Mouse (Mus musculus): ENCODE measurements around the gene Twsg1. TPM values are rescaled to one million over a fixed set of nuclear protein-coding genes. Genes with fewer than 3 reads are reported as not detected.
"Not testable (repeated sequence)": the region's sequence is repeated elsewhere in the genome, so short reads cannot be mapped to it uniquely, and the experiment has no call there.

Gene Twsg1
- 10 to 100 TPM; 30.8 to 39.4 TPM for total RNA-seq (2021)
- long read RNA-seq, experiment 1, full-length matches to known transcripts = 52 of 64 reads
- long read RNA-seq, experiment 1, partial matches to known transcripts = 1 of 64 reads
- long read RNA-seq, experiment 1, other reads (novel, unspliced or antisense) = 11 of 64 reads
- long read RNA-seq, experiment 2, full-length matches to known transcripts = 56 of 69 reads
- long read RNA-seq, experiment 2, partial matches to known transcripts = 1 of 69 reads
- long read RNA-seq, experiment 2, other reads (novel, unspliced or antisense) = 12 of 69 reads

DNA sequence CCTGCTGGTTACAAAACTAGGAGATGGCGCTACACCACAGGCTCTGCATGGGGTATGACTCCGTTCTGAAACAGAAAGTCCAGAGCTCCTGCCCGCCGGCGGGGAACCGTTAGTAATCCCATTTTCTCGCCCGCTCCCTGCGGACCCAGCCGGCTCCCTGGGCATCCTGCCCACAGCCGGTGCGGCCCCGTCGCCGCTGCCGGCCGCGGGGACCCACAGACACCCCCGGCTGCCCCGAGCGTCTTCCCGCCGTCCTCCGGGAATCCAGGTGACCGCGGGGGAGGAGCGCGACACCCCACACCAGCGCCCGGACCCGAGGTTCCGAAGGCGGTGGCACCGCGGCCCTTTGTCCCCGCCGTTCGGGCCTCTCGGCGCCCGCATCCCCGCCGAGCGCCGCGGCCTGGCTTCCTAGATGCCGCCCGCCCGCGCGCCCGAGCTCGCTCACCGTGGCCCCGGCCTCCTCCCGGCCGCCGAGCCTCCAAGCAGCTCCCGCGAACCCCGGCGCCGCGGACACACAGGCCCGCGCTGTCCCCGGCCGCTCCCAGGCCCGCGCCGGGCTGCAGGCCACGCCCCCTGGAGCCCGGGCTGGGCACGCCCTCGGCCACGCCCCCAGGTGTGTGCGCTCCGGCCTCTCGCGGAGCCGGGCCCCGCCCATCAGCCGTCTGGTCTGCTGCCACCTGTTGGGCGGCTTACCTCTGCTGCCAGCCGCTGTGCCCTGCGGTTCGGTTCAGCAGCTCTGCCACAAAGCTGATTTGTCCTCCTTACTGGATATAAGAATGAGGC lies at the start of gene Twsg1:
Gene Twsg1, minus strand, starts transcription at position 605 of the 783 bp plus-strand sequence.
- peak; percentile 94 for DNase-seq (ENCODE audit: low spot score)

DNA sequence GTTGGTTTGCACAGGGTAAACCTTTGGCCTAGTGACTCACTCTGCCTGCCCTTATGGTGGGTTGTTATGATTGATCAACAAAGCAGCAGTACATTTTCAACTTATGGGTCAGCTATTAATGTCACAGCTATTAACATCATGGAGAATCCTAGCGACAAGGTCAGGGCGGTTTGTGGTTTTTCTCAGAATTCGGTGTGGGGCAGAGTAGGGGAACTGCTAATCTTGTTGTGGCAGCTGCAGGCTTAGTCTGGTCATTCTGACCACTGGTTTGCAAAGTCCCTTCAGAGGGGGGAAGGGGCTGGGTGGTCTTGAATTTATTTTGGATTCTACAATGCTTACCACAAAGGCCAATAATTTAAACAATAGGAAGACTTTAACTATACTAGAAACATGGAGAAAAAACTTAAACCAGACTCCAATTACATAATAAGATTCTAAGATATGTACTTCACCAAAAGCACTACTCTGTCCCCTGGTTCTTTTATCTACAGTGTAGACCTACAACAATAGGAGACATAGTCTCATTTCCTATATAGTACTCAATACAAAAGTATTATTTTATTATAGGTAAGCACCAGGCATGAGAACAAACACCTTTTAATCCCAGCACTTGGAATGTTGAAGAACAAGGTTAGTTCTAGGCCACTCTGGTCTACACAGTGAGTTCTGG lies 37.3 kb upstream of the Twsg1 start:
- DNase-seq (ENCODE audit: low spot score) = no peak

DNA sequence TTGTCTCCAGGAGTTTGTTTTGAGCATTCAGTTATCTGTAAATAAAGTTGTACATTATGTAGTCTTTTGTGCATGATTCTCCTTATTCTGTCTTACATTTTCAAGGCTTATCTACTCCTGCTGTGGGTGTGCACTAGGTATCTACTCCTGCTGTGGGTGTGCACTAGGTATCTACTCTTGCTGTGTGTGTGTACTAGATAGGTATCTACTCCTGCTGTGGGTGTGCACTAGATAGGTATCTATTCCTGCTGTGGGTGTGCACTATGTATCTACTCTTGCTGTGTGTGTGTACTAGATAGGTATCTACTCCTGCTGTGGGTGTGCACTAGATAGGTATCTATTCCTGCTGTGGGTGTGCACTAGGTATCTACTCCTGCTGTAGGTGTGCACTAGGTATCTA lies 25.7 kb upstream of the Twsg1 start:
- not testable (repeated sequence) for DNase-seq (ENCODE audit: low spot score)

DNA sequence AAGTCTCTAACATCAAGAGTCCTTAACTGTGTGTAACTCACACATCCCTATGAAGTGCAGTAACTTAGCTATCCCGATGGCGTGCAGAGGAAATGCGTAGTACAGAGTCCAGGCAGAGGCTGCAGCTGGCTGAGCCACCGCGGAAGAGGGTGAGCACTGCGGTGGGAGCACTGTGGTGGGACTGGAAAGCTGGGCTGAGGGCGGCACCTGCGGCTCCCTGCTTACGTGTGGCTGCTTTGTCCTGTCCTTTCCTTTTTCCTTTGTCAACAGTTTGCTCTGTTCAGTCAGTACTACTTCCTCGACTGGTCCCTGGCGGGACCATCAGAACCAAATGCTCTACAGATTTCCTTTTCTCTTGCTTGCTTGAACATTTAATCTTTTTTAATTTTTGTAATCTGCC lies 16.7 kb upstream of the Twsg1 start:
- DNase-seq (ENCODE audit: low spot score) = no peak

DNA sequence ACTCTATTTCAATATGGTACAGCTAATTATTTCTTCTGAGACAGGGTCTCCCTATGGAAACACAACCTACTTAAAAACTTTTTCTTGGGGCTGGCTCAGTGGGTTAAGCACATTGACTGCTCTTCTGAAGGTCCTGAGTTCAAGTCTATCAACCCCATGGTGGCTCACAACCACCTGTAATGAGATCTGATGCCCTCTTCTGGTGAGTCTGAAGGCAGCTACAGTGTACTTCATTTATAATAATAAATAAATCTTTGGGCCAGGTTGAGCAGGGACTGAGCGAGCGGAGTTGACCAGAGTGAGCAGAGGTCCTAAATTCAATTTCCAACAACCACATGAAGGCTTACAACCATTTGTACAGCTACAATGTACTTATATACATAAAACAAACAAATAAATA lies 11.2 kb upstream of the Twsg1 start:
- DNase-seq (ENCODE audit: low spot score) = no peak

DNA sequence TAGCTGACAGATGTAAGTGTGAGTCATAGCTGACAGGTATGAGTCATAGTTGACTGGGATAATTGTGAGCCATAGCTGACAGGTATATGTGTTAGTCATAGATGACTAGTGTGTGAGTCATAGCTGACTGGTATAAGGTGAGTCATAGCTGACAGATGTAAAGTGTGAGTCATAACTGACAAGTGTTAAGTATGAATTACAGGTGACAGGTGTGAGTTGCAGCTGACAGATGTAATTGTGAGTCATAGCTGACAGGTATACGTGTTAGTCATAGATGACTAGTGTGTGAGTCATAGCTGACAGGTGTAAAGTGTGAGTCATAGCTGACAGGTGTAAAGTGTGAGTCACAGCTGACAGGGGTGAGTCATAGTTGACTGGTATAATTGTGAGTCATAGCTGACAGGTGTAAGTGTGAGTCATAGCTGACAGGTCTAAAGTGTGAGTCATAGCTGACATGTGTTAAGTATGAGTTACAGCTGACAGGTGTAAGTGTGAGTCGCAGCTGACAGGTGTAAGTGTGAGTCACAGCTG lies 10.6 kb upstream of the Twsg1 start:
- DNase-seq (ENCODE audit: low spot score) = no peak

DNA sequence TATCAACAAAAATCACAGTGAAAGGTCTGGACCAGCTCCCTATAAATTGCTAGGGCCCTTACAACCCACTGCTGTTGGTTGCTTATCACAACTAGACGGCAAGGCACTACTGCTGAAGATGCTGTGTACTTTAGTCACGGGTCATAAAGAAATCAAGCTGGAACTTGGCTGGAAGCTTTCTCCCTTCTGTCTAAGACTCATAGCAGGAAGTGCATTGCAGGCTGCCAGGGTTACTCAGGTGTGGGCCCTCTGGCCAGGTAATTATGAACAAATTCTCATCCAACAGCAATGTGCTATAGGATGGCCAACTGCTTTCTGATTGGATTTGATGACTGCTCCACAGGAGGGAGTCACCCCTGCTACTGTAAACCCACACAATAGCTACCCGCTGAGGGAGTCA lies 8.0 kb upstream of the Twsg1 start:
- no peak for DNase-seq (ENCODE audit: low spot score)

DNA sequence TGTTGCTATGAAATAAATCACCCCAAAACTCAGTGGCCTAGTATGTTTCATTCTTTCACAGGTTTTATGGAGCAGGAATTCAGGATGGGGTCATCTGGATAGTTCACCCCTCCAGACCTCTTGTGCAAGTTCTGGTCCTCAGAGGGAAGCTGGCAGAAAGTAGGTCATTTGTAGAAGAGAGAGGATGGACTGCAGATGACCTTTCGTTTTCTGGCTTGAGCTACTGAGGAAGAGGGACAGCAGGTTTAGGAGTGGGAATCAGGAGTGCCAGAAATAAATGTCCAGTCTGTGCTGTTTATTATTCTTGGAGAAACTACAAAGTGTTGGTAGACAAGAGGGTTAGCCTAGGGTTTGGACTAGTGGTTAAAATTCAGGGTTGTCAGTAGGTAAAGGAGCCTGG lies 7.3 kb upstream of the Twsg1 start:
- DNase-seq (ENCODE audit: low spot score) = no peak

DNA sequence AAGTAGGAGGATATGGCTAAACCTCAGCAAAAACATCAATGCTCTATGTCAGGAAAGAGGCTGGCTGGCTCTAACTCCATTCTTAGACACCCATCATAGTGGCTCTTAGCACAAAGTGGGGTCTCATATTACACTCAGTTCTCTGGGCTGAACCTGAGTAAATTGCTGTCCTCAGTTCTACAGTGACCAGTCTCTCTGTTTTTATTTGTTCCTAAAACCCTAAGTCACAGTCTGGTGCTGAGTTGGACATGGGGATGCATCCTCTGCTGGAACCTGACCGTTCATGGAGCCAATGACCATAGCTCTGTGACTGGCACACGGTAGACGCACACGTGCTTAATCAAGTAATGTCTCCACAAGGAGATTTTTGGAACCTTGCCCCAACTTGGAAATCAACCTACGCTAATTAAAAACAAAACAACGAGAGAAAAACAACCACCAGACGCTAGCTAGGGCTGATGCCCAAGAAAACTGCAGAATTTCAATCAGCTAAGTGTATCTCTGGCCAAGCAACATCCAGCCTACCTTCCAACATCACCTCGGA lies 6.8 kb upstream of the Twsg1 start:
- DNase-seq (ENCODE audit: low spot score) = no peak

DNA sequence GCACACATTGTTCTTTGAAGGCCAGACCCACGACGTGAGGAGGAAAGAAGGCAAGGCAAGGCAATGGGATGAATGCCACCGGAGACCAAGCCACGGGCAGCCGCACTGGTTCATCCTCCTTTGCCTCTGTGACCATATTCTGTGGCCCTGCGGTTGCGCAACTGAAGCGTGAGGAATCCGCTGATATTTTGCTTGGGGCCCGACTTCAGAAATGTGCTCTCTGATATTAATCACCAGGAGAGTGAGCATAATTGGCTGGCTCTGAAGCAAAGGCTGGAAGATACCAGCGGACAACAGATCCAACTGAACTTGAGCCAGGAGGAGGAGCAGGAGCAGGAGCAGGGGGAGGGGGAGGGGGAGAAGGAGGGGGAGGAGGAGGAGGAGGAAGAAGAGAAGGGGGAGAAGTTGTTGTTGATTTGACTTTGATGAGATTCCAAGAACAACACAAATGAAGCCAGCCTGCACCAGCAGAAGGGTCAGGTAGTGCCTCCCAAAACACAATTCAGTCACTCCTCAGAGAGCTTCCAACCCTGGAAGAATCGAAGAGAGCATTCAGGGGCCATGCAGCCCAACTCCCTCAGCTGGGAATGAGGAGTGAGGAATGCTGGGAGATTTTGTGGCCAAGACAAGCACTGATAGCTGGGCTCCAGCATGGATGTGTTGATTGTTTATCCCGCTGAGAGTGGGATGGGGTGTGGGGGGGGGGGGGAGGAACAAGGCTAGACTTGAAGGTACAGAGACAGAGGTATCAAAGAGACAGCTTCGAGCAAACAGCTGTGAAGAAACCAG lies 6.2 kb upstream of the Twsg1 start:
- peak; percentile 43 for DNase-seq (ENCODE audit: low spot score)

DNA sequence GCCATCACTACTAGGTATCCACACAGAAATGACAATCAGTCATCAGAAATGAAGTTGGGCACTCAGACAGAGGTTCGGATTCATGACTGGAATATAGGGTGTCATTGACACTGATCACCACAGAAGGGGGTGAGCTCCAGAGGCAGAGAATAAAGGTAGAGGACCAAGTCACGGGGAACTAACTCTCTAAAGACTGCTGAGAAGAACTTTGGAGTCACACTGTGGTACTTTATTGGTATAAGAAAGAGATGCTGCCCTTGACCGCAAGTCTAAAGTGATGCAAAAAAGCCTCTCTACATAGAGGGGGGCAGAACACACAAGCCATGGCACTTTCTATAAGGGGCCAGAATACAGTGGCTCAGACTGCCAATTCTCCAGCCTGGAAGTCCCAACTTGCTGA lies 5.1 kb upstream of the Twsg1 start:
- DNase-seq (ENCODE audit: low spot score) = no peak

DNA sequence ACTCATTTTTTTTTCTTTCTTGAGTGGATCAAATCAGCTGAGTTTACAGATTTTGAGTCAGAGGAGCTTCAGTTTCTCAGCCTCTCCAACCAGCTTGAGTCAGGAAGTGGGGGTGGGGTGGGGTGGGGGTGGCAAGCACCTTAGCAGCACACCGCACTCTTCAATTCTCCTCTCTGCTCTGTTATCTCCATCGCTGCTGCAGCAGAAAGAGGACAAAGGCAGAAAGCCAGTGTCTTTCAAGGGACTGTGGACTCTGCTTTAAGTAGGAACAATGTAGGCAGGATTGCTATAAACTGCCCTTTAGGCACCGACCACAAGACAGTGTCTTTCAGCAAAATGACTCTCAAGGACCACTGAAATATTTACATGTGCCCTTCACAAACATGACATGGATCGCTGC lies 2.9 kb upstream of the Twsg1 start:
- no peak for DNase-seq (ENCODE audit: low spot score)

DNA sequence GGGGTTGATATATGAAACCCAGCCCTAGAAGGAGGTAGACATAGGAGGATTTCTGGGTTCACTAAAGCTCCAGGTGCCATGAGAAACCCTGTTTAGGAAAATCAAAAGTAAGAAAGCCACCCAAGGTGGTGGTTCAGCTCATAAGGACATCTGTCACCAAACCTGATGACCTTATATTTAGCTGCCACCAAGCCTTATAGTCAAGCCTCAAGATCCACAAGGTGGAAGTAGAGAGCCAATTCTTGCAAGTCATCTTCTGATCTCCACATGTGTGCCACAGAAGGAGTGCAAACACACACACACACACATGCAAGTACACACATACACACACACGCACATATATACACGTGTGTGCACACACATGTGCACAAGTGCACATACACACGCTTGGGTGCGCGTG lies 1.1 kb upstream of the Twsg1 start:
- DNase-seq (ENCODE audit: low spot score) = no peak

DNA sequence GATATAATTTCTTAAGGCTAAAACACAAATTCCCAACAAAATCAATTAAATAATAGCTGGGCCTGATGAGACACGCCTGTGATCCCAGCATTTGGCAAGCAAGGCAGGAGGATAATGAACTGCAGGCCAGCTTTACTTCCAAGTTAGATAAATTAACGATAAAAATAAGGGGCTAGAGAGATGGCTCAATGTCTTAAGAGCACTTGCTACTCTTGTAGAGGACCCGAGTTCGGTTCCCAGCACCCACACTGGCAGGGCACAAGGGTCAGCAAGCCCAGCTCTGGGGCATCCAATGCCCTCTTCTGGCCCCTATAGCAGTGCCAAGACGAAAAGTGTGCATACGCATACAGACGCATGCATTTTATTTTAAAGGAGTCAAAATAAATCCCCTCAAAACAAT lies 843 bp downstream of the Twsg1 start:
- no peak for DNase-seq (ENCODE audit: low spot score)

DNA sequence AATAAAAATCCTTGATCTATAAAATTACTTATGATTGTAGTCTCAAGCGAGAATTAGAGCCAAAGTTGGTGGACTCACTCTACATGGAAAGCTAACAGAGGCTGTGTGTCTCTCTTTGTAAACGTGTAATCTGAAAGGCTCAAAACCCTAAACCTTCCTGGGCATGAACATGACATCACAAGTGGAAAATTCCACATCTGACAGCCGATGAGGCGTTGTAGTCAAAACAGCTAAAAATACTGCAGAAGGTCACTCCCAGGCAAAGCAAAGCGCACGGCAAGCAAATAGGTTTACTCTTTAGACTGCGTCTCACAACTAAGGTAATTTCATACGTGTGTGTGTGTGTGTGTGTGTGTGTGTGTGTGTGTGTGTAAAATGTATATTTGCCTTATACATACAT lies 3.7 kb downstream of the Twsg1 start:
- DNase-seq (ENCODE audit: low spot score) = peak; percentile 47

DNA sequence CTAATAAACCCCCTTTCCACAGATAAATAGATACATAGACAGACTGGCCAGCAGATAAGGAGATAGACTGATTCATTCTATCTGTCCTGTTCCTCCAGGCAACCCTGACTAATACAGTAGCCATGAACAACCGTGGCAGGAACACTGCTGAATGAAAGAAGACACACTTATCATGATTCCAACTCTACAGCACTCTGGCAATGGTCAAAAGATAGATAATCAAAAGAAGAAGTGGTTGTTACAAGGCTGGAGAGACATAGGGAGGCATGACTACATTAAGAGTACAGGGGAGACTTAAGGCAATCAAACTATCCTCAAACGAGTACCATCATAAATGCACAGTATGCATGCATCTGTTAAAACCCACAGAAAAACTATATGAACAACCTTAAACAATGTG lies 5.6 kb downstream of the Twsg1 start:
- DNase-seq (ENCODE audit: low spot score) = no peak

DNA sequence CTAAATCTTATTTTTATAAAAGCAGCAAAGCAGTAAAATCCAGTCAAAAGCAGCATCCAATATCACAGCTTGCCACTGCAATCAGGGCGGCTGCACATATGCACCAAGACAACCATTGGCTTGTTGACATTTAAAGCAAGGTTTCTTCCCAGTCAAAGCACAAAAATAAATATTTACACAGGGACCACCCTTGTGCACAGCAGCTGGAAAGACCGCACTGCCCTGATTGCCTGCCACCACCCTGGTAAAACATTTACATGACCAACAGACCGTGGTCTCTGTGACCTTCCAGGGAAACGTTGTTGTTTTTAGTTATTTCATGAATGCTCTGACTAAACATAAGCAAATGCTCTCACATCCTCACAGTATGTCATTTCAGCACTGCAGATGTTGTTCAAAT lies 8.6 kb downstream of the Twsg1 start:
- no peak for DNase-seq (ENCODE audit: low spot score)

DNA sequence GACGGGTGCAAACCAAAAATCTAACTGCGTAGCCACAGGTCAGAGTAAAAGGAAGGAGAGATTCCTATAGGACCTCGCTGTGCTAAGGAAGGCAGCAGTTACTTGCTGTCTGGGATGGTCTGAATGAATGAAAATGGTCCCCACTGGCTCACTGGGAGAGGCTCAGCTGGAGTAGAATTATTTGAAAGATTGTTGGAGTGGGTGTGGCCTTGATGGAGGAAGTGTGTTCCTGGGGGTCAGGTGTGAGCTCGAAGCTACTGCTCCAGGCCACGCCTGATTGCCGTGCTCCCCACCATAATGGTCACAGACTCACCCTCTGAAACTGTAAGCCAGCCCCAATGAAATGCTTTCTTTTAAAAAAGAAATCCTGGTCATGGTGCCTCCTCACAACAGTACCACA lies 9.8 kb downstream of the Twsg1 start:
- DNase-seq (ENCODE audit: low spot score) = no peak

DNA sequence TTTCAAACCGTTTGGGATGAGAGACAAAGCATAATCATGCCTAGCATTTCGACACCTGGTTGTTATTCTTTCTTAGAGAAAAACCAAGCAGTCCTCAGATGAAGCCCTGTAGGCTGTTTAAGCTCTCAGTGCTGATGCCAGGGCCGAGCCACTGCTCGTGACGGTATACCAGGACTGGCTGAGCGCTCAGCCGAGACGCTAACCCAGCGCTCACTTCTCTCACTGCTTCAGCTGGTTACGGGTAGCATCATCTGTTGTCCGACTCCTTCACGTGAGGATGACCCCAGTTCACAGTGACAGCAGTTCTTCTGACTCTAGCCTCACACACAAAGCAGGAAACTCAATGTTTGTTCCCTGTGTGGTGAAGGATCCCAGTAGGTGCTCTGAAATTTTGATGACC lies 10.8 kb downstream of the Twsg1 start:
- DNase-seq (ENCODE audit: low spot score) = no peak

DNA sequence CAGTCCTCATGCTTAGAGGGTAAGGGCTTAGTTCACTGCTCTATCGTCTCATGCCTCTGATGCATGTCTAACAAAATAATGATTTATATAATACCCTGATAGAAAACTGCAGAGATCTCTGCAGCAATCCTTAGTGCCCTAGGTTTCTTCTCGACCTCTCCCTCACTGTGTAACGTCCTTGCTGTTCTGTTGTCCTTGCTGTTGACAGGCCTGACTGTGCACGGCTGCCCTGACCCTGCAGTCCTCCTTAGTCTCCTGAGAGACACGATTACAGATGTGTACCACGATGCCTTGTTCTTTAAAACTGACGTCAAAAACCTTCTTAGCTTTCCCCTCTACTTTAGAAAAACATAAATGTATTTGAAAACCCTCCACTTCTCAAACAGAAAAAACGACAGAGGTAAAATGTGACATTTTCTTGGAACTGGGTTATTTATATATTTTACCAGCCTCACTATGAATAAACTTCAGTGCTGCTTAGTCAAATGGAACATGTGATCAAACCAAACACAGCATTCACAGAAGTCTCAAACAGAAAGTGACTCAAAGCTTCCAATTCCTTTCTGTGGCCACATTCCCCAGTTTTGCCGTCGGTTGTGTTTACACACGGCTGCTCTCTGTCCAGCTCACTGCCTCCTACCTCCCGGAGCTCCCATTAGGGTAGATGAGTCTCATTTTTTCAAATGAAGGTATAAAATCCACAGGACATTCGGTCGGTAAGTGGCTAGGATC lies 11.4 kb downstream of the Twsg1 start:
- no peak for DNase-seq (ENCODE audit: low spot score)

DNA sequence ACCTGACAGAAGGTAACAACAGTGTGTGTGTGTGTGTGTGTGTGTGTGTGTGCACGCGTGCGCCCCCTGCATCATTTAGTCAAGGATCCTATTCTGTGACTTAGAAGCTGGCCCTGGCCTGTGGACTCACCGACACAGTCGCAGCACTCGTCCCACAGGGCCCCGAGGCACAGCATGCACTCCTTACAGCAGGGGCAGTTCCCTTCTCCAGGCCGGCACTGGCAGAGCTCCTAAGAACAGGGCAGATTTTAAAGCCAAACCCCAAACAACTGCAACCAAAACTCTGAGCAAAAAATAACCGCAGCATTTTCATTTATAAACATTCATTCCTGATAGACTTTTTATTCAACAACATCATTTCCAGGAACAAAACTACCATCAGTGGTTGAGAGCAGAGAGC lies 13.4 kb downstream of the Twsg1 start:
- no peak for DNase-seq (ENCODE audit: low spot score)

Data from gastrocnemius, adult 18-20 months (tissue).